Mouse (Mus musculus) forebrain, postnatal 0 days (tissue): ENCODE data around the gene Chrna10. TPM values are rescaled to one million over a fixed set of nuclear protein-coding genes. Genes with fewer than 3 reads are reported as not detected.

Experiments
- ATAC-seq: fragments of 200-750 bp; cut with Nextera tagmentation; 2 replicates; pipeline ENCODE4 v1.8.0; 2017; ENCODE audit warnings: mild to moderate bottlenecking, moderate library complexity
- DNase-seq: peaks from one replicate; pipeline ENCODE4 v3.0.0-alpha.2; 2015
- H3K27ac ChIP-seq: fragments of 300-500 bp; sonication (generic); 2 replicates; pipeline ENCODE4 v1.5.1; 2014; ENCODE audit warnings: low read depth, mild to moderate bottlenecking, antibody characterized with exemption, low read length, moderate library complexity, mixed read lengths
- H3K27me3 ChIP-seq: fragments of 300-500 bp; sonication (generic); 2 replicates; pipeline ENCODE4 v1.6.1; 2014; ENCODE audit warnings: mild to moderate bottlenecking, low read length, mixed read lengths; ENCODE audit not compliant: insufficient read depth
- H3K36me3 ChIP-seq: fragments of 300-500 bp; sonication (generic); 2 replicates; pipeline ENCODE4 v1.6.1; 2014; ENCODE audit warnings: mild to moderate bottlenecking, moderate library complexity; ENCODE audit not compliant: insufficient read depth
- H3K4me1 ChIP-seq: fragments of 300-500 bp; sonication (generic); 2 replicates; pipeline ENCODE4 v1.6.1; 2014; ENCODE audit warnings: antibody characterized with exemption; ENCODE audit not compliant: insufficient read depth
- H3K4me2 ChIP-seq: fragments of 300-500 bp; sonication (generic); 2 replicates; pipeline ENCODE4 v1.6.1; 2014; ENCODE audit warnings: low read depth, mild to moderate bottlenecking, moderate library complexity
- H3K4me3 ChIP-seq: fragments of 300-500 bp; sonication (generic); 2 replicates; pipeline ENCODE4 v1.5.1; 2014; ENCODE audit warnings: low read depth, low read length, mixed read lengths
- H3K9ac ChIP-seq: fragments of 300-500 bp; sonication (generic); 2 replicates; pipeline ENCODE4 v1.6.1; 2014; ENCODE audit warnings: mild to moderate bottlenecking
- H3K9me3 ChIP-seq: fragments of 300-500 bp; sonication (generic); 2 replicates; pipeline ENCODE4 v1.6.1; 2016; ENCODE audit warnings: low read length
- CTCF ChIP-seq: sonication (generic); IDR thresholded peaks from 2 replicates; pipeline ENCODE4 v1.5.1; 2016; ENCODE audit warnings: antibody characterized with exemption, control low read depth, low read depth
- WGBS: fragments of 180-500 bp; shearing (Covaris S2); extraction: QIAGEN DNeasy Blood & Tissue Kit; methylation state at CpG from one replicate; pipeline ENCODE4 v1.1.7; 2014; 5-methylcytosine and 5-hydroxymethylcytosine counted together
- polyA plus RNA-seq: library from polyadenylated mRNA; unstranded; fragments of >200 nt; fragmentation: Nextera tagmentation; extraction: Ambion mirVana; gene quantifications from 2 replicates; pipeline ENCODE4 v1.2.1, GENCODE M21; 2015
- total RNA-seq: library from RNA; depleted of rRNA; stranded (reverse); fragments of >200 nt; gene quantifications from 2 replicates; pipeline ENCODE4 v1.2.3, GENCODE M21; 2014

Chrna10 gene
- total and polyA plus RNA-seq, 2 experiments from 2014 or later, result 0.16 to 0.62 TPM

DNA sequence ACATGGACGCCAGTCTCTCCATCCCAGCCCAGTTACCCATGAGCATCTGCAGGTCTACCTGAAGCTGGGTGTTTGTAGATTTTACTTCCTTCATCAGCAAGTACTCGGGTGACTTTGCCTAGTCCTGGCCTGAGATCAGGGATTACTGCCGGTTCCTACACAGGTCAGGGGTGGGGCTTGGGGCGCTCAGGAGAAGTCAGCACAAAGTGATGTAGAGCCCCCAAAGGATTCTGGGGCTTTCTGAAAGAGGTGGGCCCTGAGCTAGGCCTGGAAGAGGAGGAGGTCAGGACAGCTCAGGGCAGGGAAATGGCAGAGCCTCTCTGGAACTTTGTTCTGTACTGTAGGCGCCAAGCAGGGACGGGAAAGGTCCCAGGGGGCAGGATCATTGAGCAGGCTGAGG, 13.9 kb downstream of the Chrna10 start:
- no peak overlapping the region for H3K4me3 ChIP-seq
- H3K4me1 ChIP-seq, result 0 out of 2 replicates have a peak, but pooled peaks cover 7% of the 10 kb centered on the region
- DNase-seq (no peak), ATAC-seq (no peak)
- no peak overlapping the region for H3K27ac ChIP-seq
- TF ChIP-seq CTCF, result no peak
- H3K4me2 ChIP-seq, result no peak overlapping the region
- no peak overlapping the region for H3K9ac ChIP-seq
- H3K27me3 ChIP-seq, result no peaks in the 10 kb centered on the region
- 42% methylated on average over 6 of the region's 6 CpGs for WGBS
- H3K9me3 ChIP-seq, result no peaks in the 10 kb centered on the region
- no peaks in the 10 kb centered on the region for H3K36me3 ChIP-seq

DNA sequence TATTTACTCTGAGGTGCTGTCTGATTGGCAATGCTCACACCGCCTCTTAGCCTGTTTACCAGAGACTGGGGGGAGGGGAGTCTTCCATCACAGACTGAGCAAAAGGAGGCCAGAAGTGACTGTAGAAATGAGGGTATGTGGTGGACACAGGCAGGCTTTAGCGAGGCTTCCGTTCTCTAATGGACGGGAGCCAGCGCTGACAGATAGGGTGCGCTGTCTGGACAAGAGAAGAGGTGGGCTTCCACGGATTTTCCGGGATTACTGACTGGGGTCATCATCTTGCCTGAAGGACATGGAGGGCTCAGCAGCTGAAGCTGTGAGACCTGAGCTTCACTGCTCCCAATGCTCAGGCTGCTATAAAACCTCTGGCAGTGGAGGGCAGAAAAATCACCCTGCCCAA, 14.4 kb downstream of the Chrna10 start:
- H3K36me3 ChIP-seq, result no peaks in the 10 kb centered on the region
- no peaks in the 10 kb centered on the region for H3K27me3 ChIP-seq
- H3K4me3 ChIP-seq, result no peak overlapping the region
- no peak overlapping the region for H3K4me2 ChIP-seq
- 46% methylated on average over 8 of the region's 8 CpGs for whole genome bisulfite sequencing
- H3K9ac ChIP-seq, result no peak overlapping the region
- no peaks in the 10 kb centered on the region for H3K9me3 ChIP-seq
- no peak for ATAC-seq
- no peak for TF ChIP-seq CTCF
- H3K4me1 ChIP-seq, result 0 out of 2 replicates have a peak, but pooled peaks cover 7% of the 10 kb centered on the region
- H3K27ac ChIP-seq, result no peak overlapping the region
- DNase-seq, result no peak

GRCm38 (mm10) chr7:102101487-102101886, 15.1 kb downstream of the Chrna10 start, which contains the start of gene Art1:
Gene Art1 (plus strand): TSS chr7:102101743.
- ATAC-seq, result no peak
- no peak within 1 kb of the TSS for H3K4me3 ChIP-seq
- 56% methylated on average over 5 of the region's 5 CpGs for WGBS

GRCm38 (mm10) chr7:102100868-102101267, 15.8 kb downstream of the Chrna10 start:
- Histone ChIP-seq H3K4me3 (no peak overlapping the region), H3K36me3 (no peaks in the 10 kb centered on the region), H3K4me1 (0 out of 2 replicates have a peak, but pooled peaks cover 7% of the 10 kb centered on the region), H3K4me2 (no peak overlapping the region), H3K27ac (no peak overlapping the region), H3K27me3 (no peaks in the 10 kb centered on the region), H3K9ac (no peak overlapping the region), H3K9me3 (no peaks in the 10 kb centered on the region)
- DNase-seq (no peak), ATAC-seq (no peak)
- no peak for TF ChIP-seq CTCF
- WGBS, result 67% methylated on average over 5 of the region's 5 CpGs

More at GRCm38 (mm10) chr7:102101487-102101886, 15.1 kb downstream of the Chrna10 start, which contains the start of gene Art1:
- Histone ChIP-seq H3K9me3 (no peaks in the 10 kb centered on the region), H3K27ac (no peak within 1 kb of the TSS), H3K36me3 (no peaks in the 10 kb centered on the region), H3K27me3 (no peaks in the 10 kb centered on the region), H3K9ac (no peak within 1 kb of the TSS), H3K4me2 (no peak within 1 kb of the TSS), H3K4me1 (0 out of 2 replicates have a peak, but pooled peaks cover 7% of the 10 kb centered on the region)
- no peak for TF ChIP-seq CTCF
- DNase-seq, result no peak

DNA sequence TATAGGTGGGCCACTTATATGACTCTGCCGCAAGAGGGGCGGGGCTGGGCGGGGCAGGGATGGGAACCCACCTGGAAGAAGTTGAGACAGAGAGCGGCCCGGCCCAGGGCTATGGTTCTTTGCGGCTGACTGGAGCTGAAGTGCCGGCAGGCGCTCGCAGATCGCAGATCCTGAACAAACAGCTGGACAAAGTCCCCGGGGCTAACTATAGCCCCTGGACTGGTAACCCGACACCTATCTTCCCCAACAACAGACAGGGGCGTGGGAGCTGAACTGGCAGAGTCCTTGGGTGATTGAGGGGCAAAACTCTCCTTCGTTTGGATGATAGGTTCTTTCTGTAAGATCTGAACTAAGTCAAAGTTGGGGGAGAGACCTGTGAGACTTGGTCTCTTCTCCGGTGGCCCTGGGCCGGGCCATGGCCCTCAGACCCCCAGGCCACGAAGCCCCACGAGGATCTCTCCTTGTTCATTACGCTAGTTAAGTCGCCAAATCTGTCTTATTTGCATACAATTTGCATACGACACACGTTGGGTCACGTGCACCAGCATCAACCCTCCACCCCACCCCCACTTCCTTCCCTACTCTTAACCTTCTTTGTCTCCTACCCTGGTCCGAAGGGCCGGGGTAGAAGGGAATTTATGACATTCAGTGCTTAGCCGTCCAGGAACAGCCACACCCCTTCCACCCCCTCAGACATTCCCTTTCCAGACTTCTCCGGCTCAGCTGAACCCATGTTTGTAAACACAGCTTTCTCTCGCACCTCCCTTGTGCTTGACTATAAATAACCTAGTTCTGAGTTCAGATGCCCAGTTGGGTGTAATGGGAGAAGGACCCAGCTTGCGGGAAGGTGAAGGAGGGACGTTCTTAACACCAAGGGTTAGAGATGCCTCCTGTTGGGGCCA, 16.6 kb downstream of the Chrna10 start:
- TF ChIP-seq CTCF, result no peak
- DNase-seq, result peak; percentile 21
- Histone ChIP-seq H3K4me3 (peak overlapping the region; percentile 1), H3K4me1 (0 out of 2 replicates have a peak, but pooled peaks cover 7% of the 10 kb centered on the region), H3K27ac (no peak overlapping the region), H3K9ac (no peak overlapping the region), H3K27me3 (no peaks in the 10 kb centered on the region), H3K4me2 (peak overlapping the region; percentile 40), H3K36me3 (no peaks in the 10 kb centered on the region), H3K9me3 (no peaks in the 10 kb centered on the region)
- 5% methylated on average over 30 of the region's 30 CpGs for WGBS
- ATAC-seq, result peak; percentile 78

DNA sequence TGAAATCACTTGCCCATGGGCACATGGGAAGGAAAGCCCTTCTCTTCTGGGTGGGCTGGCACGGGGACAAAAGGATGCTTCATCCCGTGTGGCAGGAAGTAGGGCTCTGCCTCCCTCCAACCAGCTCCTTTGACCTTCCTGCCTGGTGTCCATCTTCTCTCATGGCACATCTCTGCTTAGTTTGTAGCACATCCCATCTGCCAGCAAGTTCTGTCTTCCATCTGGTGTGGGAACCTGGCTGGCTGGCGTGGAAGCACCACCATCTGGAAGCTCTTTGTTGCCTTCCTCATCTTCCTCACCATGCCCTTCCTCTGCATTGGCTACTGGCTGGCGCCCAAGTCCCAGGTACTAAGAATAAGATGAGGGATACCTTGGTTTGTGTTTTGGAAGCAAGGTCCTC, 29.3 kb downstream of the Chrna10 start:
- Histone ChIP-seq H3K27me3 (no peaks in the 10 kb centered on the region), H3K27ac (no peak overlapping the region), H3K9me3 (no peaks in the 10 kb centered on the region), H3K4me2 (no peak overlapping the region), H3K36me3 (peaks cover 25% of the 10 kb centered on the region), H3K4me3 (no peak overlapping the region), H3K9ac (no peak overlapping the region), H3K4me1 (no peaks in the 10 kb centered on the region)
- no peak for DNase-seq
- 85% methylated on average over 4 of the region's 4 CpGs for WGBS
- no peak for ATAC-seq
- TF ChIP-seq CTCF, result no peak

GRCm38 (mm10) chr7:102084041-102084696, 32.5 kb downstream of the Chrna10 start:
- TF ChIP-seq CTCF, result no peak
- no peak for ATAC-seq
- no peaks in the 10 kb centered on the region for H3K9me3 ChIP-seq
- H3K4me3 ChIP-seq, result no peak overlapping the region
- H3K27me3 ChIP-seq, result no peaks in the 10 kb centered on the region
- H3K27ac ChIP-seq, result no peak overlapping the region
- peaks cover 46% of the 10 kb centered on the region for H3K36me3 ChIP-seq
- H3K9ac ChIP-seq, result no peak overlapping the region
- 93% methylated on average over 26 of the region's 26 CpGs for WGBS
- H3K4me1 ChIP-seq, result no peaks in the 10 kb centered on the region
- no peak overlapping the region for H3K4me2 ChIP-seq
- no peak for DNase-seq
